Mouse (Mus musculus) cerebellum, adult 8-10 months (tissue): Measurements from ENCODE around the gene Tgfbr2.

Experiments
- DNase-seq: peaks from one replicate; pipeline ENCODE4 v3.0.0; 2022

Tgfbr2 gene

GRCm38 (mm10) chr9:116150725-116151396 lies 24.3 kb downstream of the Tgfbr2 start:
- no peak for DNase-seq

GRCm38 (mm10) chr9:116148809-116149208 lies 26.4 kb downstream of the Tgfbr2 start:
- DNase-seq = no peak

- DNase-seq = no peak
These were observed 28.9 kb downstream of the Tgfbr2 start for GRCm38 (mm10) chr9:116146235-116146634.

- DNase-seq = no peak
These were observed 29.9 kb downstream of the Tgfbr2 start for GRCm38 (mm10) chr9:116145231-116145641.

GRCm38 (mm10) chr9:116140422-116140821 lies 34.7 kb downstream of the Tgfbr2 start:
- no peak for DNase-seq

- DNase-seq = no peak
These were observed 35.6 kb downstream of the Tgfbr2 start for GRCm38 (mm10) chr9:116139549-116139948.

GRCm38 (mm10) chr9:116138595-116139134 lies 36.5 kb downstream of the Tgfbr2 start:
- no peak for DNase-seq

- DNase-seq = no peak
These were observed 37.5 kb downstream of the Tgfbr2 start for GRCm38 (mm10) chr9:116137645-116138044.

GRCm38 (mm10) chr9:116136811-116137210 lies 38.3 kb downstream of the Tgfbr2 start:
- DNase-seq = no peak

- no peak for DNase-seq
These were observed 39.0 kb downstream of the Tgfbr2 start for GRCm38 (mm10) chr9:116136146-116136545.

- no peak for DNase-seq
These were observed 40.7 kb downstream of the Tgfbr2 start for GRCm38 (mm10) chr9:116134488-116134887.

- no peak for DNase-seq
These were observed 41.7 kb downstream of the Tgfbr2 start for GRCm38 (mm10) chr9:116133312-116133980.

- DNase-seq = no peak
These were observed 46.3 kb downstream of the Tgfbr2 start for GRCm38 (mm10) chr9:116128886-116129285.

- DNase-seq = no peak
These were observed 46.8 kb downstream of the Tgfbr2 start for GRCm38 (mm10) chr9:116128311-116128710.

- DNase-seq = no peak
These were observed 48.7 kb downstream of the Tgfbr2 start for GRCm38 (mm10) chr9:116126494-116126893.

- DNase-seq = no peak
These were observed 52.1 kb downstream of the Tgfbr2 start for GRCm38 (mm10) chr9:116122969-116123589.

GRCm38 (mm10) chr9:116122544-116122943 lies 52.6 kb downstream of the Tgfbr2 start:
- DNase-seq = no peak

- DNase-seq = no peak
These were observed 53.7 kb downstream of the Tgfbr2 start for GRCm38 (mm10) chr9:116121472-116121871.

GRCm38 (mm10) chr9:116119990-116120389 lies 55.2 kb downstream of the Tgfbr2 start:
- no peak for DNase-seq

GRCm38 (mm10) chr9:116118332-116118872 lies 56.8 kb downstream of the Tgfbr2 start:
- no peak for DNase-seq

GRCm38 (mm10) chr9:116115875-116116274 lies 59.3 kb downstream of the Tgfbr2 start:
- DNase-seq = no peak

- DNase-seq = no peak
These were observed 60.8 kb downstream of the Tgfbr2 start for GRCm38 (mm10) chr9:116114339-116114738.

GRCm38 (mm10) chr9:116111149-116111970 lies 63.8 kb downstream of the Tgfbr2 start:
- no peak for DNase-seq
